Mouse (Mus musculus) heart, adult 2 months (tissue): Measurements from ENCODE around the gene Clpb. TPM values are rescaled to one million over a fixed set of nuclear protein-coding genes. Genes with fewer than 3 reads are reported as not detected.

Experiments used
- DNase-seq, 2 experiments: peaks; one replicate each; pipeline ENCODE4 v3.0.0; 2021
- H3K27ac ChIP-seq: fragments of 200-600 bp; 2 replicates; pipeline ENCODE4 v1.8.1; 2022
- H3K27me3 ChIP-seq: fragments of 200-500 bp; 2 replicates; pipeline ENCODE4 v1.6.1; 2012; ENCODE audit warnings: mild to moderate bottlenecking, low read length, inconsistent platforms, mixed read lengths; ENCODE audit not compliant: control insufficient read depth, insufficient read depth
- H3K36me3 ChIP-seq: fragments of 200-500 bp; 2 replicates; pipeline ENCODE4 v1.6.1; 2012; ENCODE audit warnings: low read length, inconsistent platforms; ENCODE audit not compliant: control insufficient read depth, insufficient read depth
- H3K4me1 ChIP-seq: fragments of 200-500 bp; 2 replicates; pipeline ENCODE4 v1.6.1; 2011; ENCODE audit warnings: low read length; ENCODE audit not compliant: control insufficient read depth, insufficient read depth
- H3K4me3 ChIP-seq: fragments of 200-600 bp; 2 replicates; pipeline ENCODE4 v1.8.1; 2022
- H3K79me2 ChIP-seq: fragments of 200-500 bp; replicated peaks from 2 replicates; pipeline ENCODE4 v1.6.1; 2012; ENCODE audit warnings: mild to moderate bottlenecking, inconsistent platforms, low read length, moderate library complexity, mixed read lengths; ENCODE audit not compliant: control insufficient read depth, insufficient read depth
- H3K9ac ChIP-seq: fragments of 200-500 bp; 2 replicates; pipeline ENCODE4 v1.6.1; 2012; ENCODE audit warnings: low read depth, mild to moderate bottlenecking, control low read depth, inconsistent platforms, low read length, mixed read lengths
- CTCF ChIP-seq: fragments of 200-600 bp; IDR thresholded peaks from 2 replicates; pipeline ENCODE4 v1.8.1; 2022; ENCODE audit warnings: antibody characterized with exemption, mild to moderate bottlenecking, moderate library complexity
- EP300 ChIP-seq: fragments of 200-500 bp; IDR thresholded peaks from 2 replicates; pipeline ENCODE4 v1.6.1; 2011; ENCODE audit warnings: low read depth, low read length, control low read depth; ENCODE audit not compliant: insufficient read depth
- POLR2A ChIP-seq: fragments of 200-500 bp; IDR thresholded peaks from 2 replicates; pipeline ENCODE4 v1.6.1; 2011; ENCODE audit warnings: mild to moderate bottlenecking, low read depth, low read length, control low read depth; ENCODE audit not compliant: insufficient read depth
- WGBS: fragments of 180-500 bp; shearing (Covaris S2); methylation state at CpG from one replicate; pipeline ENCODE4 v1.1.7; 2018; 5-methylcytosine and 5-hydroxymethylcytosine counted together
- intact Hi-C: fragments of 180-260 bp; cut with DNase I; formaldehyde crosslinking; loops from one replicate; pipeline ENCODE4 v1.15.1; 2025
- polyA plus RNA-seq: library from polyadenylated mRNA; depleted of rRNA; stranded (reverse); fragments of >200 nt; gene quantifications from 2 replicates; pipeline ENCODE4 v1.2.3, GENCODE M21; 2012
- total RNA-seq, 2 experiments: library from RNA; stranded (reverse); gene quantifications; 2 replicates each; pipeline ENCODE4 v1.2.3; 2021

Gene Clpb
- total and polyA plus RNA-seq, 3 experiments: 57.3 to 79.2 (median 72.6) TPM

DNA sequence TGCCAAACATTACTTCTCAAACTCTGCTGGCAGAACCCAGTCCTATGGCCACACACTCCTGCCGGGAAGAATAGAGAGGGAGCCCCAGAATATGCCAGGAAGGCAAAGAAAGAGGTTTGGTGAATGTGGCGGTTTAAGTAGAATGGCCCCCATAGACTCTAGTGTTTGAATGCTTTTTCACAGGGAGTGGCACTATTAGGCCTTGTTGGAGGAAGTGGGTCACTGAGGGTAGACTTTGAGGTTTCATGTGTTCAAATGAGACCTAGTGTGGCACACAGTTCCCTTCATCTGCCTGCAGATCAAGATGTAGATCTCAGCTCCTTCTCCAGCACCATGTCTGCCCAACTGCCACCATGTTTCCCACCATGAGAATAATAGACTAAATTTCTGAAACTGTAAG is 27.4 kb upstream of the Clpb start:
- Histone ChIP-seq H3K27ac (no peak overlapping the region), H3K79me2 (no peaks in the 10 kb centered on the region), H3K36me3 (no peaks in the 10 kb centered on the region), H3K4me1 (no peaks in the 10 kb centered on the region), H3K27me3 (no peaks in the 10 kb centered on the region), H3K4me3 (no peak overlapping the region), H3K9ac (no peak overlapping the region)
- TF ChIP-seq CTCF (no peak), EP300 (no peak), POLR2A (no peak)
- intact Hi-C loops: no loop called here
- 73% methylated on average over 2 of the region's 2 CpGs for WGBS
- DNase-seq: no peak

GRCm38 (mm10) chr7:101643879-101644278 is 19.6 kb upstream of the Clpb start:
- TF ChIP-seq POLR2A (no peak), EP300 (no peak), CTCF (no peak)
- Histone ChIP-seq H3K27me3 (no peaks in the 10 kb centered on the region), H3K9ac (no peak overlapping the region), H3K27ac (no peak overlapping the region), H3K4me1 (no peaks in the 10 kb centered on the region), H3K4me3 (no peak overlapping the region), H3K36me3 (no peaks in the 10 kb centered on the region), H3K79me2 (no peaks in the 10 kb centered on the region)
- intact Hi-C loops: no loop called here
- WGBS: 76% methylated on average over 3 of the region's 3 CpGs
- no peak for DNase-seq

DNA sequence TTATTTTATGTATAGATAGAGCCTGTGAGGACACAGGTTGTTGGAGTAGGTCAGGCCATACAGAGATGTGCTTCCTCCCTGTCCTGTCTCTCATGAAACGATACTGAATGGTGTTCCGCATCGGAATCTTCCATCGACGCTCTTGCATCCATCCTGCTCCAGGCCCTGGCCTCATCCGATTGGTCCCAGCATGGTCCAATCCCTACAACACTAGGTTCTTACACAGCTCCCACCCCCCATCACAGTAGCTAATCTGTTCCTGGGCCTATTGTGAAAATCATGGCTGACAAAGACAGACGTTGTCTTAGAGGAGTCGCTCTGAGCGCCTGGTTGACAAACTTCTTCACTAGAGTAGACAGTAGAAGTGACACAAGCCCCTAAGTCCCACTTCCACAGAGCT is 13.7 kb upstream of the Clpb start:
- intact Hi-C loops: loop anchor here (5.0 kb wide), 1 partner anchor 603 kb away; no protein-coding TSS in a partner anchor
- Histone ChIP-seq H3K4me1 (no peaks in the 10 kb centered on the region), H3K9ac (no peak overlapping the region), H3K36me3 (no peaks in the 10 kb centered on the region), H3K27me3 (no peaks in the 10 kb centered on the region), H3K4me3 (no peak overlapping the region), H3K79me2 (no peaks in the 10 kb centered on the region), H3K27ac (no peak overlapping the region)
- no peak for DNase-seq
- TF ChIP-seq EP300 (no peak), POLR2A (no peak), CTCF (no peak)
- WGBS: 85% methylated on average over 9 of the region's 9 CpGs

DNA sequence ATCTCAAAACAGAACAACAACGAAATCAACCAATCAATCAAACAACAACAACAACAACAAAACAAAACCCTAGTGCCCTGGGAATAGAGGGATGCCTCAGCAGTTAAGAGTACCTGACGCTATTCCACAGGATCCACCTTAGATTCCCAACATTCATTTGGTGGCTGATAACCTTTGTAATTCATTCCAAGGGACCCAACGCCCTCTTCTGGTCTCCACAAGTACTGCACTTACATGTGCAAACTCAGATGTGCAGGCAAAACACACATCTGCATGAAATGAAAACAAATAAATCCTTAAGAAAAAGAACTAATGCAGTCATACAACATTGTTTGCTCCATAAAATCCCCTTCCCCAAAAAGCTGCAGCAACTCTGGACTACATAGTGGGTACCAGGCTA is 12.9 kb upstream of the Clpb start:
- WGBS: 34% methylated on average over 3 of the region's 3 CpGs

DNA sequence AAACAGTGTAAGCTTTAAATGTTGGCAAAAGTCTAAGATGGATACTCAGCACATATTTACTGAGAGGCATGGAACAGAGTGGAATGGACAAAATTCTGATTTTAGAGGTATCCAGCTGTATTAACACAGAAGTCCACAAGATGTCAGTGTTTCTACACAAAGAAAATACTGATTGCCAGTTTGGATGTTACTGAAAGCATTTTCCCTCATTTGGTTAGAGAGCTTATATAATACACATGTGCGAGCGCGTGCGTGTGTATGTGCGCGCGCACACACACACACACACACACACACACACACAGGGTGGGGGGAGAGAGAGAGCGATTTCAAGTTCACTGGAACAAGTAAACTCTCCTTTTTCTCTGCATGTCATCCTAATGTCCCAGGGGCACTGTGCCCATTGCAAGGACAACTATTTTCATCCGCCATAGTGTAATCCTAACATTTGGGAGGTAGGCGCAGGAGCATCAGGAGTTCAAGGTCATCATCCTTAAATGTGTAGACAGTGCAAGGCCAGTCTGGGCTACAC is 9.7 kb upstream of the Clpb start:
- H3K9ac ChIP-seq: no peak overlapping the region

More for the DNA sequence above, 12.9 kb upstream of the Clpb start:
- no peaks in the 10 kb centered on the region for H3K27me3 ChIP-seq
- no peak overlapping the region for H3K27ac ChIP-seq
- H3K36me3 ChIP-seq: no peaks in the 10 kb centered on the region
- TF ChIP-seq CTCF (peak; percentile 65), POLR2A (no peak), EP300 (no peak)
- H3K79me2 ChIP-seq: no peaks in the 10 kb centered on the region
- no peak overlapping the region for H3K9ac ChIP-seq
- no peak overlapping the region for H3K4me3 ChIP-seq
- no peaks in the 10 kb centered on the region for H3K4me1 ChIP-seq
- intact Hi-C loops: loop anchor here (5.0 kb wide), 1 partner anchor 602 kb away; no protein-coding TSS in a partner anchor
- no peak for DNase-seq

GRCm38 (mm10) chr7:101654936-101655335 is 8.5 kb upstream of the Clpb start:
- TF ChIP-seq EP300: no peak
- TF ChIP-seq POLR2A: no peak
- no peak for TF ChIP-seq CTCF
- Histone ChIP-seq H3K27me3 (no peaks in the 10 kb centered on the region), H3K4me1 (no peaks in the 10 kb centered on the region), H3K4me3 (no peak overlapping the region), H3K27ac (no peak overlapping the region), H3K79me2 (no peaks in the 10 kb centered on the region), H3K9ac (no peak overlapping the region), H3K36me3 (no peaks in the 10 kb centered on the region)
- WGBS: 61% methylated on average over 4 of the region's 4 CpGs
- no peak for DNase-seq
- intact Hi-C loops: loop anchor here (5.0 kb wide), 2 partner anchors 422 to 597 kb away; no protein-coding TSS in a partner anchor

More for the DNA sequence above, 9.7 kb upstream of the Clpb start:
- Histone ChIP-seq H3K27ac (no peak overlapping the region), H3K36me3 (no peaks in the 10 kb centered on the region), H3K79me2 (no peaks in the 10 kb centered on the region), H3K4me3 (no peak overlapping the region), H3K4me1 (no peaks in the 10 kb centered on the region), H3K27me3 (no peaks in the 10 kb centered on the region)
- WGBS: 46% methylated on average over 10 of the region's 10 CpGs
- TF ChIP-seq EP300: no peak
- TF ChIP-seq POLR2A: no peak
- peak; percentile 86 for TF ChIP-seq CTCF
- intact Hi-C loops: loop anchor here (5.0 kb wide), 1 partner anchor 599 kb away; no protein-coding TSS in a partner anchor
- no peak for DNase-seq
